Mouse (Mus musculus): ENCODE data around the gene 1500009L16Rik.

Gene 1500009L16Rik

DNA sequence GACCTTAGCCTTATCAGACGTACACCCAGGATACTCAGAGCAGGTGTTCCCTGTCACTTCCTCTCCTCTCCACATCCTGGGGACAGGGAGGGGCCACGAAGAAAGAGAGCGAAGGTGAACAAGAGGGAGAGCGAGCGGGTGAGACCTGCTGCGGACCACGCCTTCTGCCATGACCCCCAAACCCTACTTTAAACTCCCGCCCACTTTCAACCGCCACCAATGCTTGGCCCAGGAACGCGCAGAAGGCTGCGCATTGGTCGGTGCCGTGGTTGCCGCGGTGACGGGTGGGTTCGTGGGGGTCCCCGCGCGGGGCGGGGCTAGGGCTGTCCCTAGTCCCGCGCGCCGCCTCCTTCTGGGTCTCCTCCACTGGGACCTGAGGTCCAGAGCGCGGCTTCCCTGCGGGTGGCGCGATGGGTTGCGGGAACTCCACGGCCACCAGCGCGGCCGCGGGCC lies at the start of gene 1500009L16Rik:
TSS of gene 1500009L16Rik (plus strand) at position 287 of the 453 bp plus-strand sequence.
- DNase-seq (ENCODE audit: low read depth, low spot score): peak; percentile 87

DNA sequence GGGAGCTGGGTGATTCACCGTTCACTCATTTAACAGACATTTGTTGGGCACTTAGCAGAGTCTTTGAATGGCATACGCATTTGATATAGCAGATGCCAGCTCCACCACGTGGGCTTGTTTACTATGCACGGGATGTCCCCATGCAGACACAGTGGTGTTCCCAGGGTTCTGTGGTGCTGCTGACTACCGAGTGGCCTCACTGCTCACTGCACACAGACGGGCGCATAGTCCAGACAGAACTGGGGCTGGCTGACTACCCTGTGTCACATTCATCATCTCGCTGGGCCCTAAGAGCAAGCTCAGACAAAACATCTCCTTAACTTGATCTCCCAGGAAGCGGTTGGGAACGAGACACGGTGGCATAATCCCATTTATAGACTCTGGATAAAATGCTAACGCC lies 41.3 kb upstream of the 1500009L16Rik start:
- no peak for DNase-seq (ENCODE audit: low read depth, low spot score)

DNA sequence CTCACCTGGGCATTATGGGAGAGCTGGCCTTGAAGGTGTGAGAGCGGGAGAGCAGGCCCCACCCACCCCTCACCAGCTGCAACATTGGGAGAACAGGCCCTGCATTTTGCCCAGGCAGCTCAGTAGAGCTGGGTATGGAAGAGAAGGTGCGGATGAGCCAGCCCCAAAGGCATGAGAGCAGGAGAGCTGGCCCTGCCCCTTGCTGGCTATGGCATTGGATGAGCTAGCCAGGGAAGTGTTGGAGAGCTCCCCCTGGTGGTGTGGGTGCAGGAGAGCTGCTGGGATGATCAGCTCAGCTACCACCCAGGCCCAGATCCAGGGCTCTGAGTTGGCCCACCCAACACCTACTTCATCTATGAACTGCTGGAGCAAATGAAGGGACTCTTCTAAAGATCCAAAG lies 34.5 kb upstream of the 1500009L16Rik start:
- DNase-seq (ENCODE audit: low read depth, low spot score): no peak

DNA sequence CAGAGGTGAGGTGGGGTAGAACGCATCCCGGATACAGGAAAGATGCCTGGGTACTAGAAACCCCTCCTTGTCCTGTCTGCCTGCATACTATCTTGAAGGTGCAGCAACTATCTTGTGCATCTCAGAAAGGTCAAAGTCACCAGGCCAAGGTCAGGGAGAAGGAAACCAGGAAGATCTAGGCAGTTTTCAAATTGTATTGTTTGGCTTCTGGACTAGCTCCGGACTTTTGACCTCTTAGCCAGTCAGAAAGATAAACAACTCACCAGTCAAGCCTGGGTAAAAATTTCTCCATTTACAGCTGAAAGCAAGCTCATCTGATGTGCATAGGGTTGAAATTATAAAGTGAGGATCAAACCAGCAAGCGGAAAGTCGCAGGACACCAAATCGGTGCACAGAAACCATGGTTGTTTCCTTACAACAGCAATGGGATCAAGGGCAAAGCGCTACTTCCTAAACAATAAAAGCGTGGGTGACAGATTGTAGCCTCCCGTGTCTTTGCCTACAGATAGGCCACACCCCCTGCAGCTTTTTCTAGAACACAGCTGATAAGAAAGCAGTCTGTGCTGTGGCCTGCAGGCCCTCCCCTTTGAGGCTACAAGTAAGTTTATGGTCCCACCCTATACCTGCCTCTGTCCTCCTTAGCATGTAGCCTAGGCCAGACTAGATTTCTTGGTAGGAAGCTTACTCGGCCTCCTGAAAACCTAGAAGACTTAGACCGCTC lies 30.3 kb upstream of the 1500009L16Rik start:
- DNase-seq (ENCODE audit: low read depth, low spot score): no peak

DNA sequence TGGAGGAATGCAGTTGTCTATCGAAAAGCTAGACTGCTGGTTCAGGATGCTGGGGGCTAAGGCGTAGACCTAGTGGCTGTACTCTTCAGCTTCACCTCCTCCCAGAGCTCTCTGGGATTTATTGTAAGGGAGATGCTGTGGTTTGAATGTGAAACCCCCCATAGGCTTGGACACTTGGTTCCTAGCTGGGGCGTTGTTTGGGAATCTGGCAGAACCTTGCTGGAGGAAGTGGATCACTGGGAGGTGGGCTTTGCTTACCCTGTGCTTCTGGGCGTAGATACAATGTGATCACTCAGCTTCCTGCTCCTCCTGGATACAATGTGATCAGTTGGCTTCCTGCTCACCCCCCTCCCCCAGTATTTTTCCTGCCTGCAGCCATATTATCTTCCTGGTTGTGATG lies 26.4 kb upstream of the 1500009L16Rik start:
- DNase-seq (ENCODE audit: low read depth, low spot score): peak; percentile 38

DNA sequence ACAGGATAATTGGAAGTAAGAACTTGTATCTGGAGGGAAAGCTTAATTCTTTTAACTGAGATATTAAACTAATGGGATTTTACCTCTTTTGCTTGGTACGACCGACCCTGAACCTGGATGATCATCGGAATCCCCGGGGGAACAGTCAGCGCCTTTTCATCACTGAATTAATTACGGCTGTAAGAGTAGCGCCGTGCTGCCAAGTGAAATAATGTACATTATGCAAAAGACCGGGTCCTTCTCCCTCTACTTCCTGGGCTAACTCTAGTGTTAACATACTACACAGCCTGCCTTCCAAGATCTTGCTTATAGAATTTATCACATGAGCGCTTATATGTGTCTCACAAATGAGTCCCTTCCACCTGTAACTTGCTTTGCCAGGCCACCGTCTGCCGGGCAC lies 16.0 kb upstream of the 1500009L16Rik start:
- DNase-seq (ENCODE audit: low read depth, low spot score): no peak

DNA sequence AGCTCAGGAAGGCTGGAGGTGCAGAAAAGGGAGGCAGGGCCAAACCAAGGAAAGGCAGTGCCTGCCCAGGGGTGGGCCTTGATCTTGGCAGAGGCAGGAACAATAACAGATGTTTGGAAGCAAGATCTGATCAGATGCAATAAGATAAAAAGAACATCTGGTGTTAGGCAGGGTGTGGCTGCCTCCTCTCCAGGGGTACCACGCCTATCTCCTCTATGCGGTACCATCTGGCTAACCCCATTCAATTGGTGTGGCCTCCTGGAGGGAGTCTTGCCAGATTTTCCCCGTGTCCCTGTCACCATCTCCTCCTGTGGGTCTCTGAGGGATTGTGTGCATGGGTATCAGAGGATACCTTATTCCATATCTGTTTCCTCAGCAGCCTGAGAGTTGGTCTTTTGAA lies 12.7 kb upstream of the 1500009L16Rik start:
- no peak for DNase-seq (ENCODE audit: low read depth, low spot score)

DNA sequence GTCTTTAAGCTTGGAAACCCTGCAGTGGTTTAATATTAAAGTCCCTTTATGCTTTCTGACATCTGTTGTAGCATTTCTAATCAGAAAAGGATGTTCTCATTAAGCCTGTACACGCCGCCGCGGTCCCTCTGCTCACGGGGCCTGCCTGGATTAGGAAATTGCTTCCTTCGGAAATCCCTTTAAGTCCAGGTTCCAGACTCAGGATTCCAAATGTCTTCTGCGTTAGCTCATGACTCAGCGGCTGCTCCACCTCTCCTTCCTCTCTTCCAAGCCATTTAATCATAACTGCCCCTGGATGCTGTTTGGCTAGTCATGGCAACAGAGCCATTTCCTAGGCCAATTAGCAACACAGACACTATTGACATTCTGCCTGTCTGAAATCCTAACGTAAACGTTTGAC lies 10.9 kb upstream of the 1500009L16Rik start:
- DNase-seq (ENCODE audit: low read depth, low spot score): no peak

DNA sequence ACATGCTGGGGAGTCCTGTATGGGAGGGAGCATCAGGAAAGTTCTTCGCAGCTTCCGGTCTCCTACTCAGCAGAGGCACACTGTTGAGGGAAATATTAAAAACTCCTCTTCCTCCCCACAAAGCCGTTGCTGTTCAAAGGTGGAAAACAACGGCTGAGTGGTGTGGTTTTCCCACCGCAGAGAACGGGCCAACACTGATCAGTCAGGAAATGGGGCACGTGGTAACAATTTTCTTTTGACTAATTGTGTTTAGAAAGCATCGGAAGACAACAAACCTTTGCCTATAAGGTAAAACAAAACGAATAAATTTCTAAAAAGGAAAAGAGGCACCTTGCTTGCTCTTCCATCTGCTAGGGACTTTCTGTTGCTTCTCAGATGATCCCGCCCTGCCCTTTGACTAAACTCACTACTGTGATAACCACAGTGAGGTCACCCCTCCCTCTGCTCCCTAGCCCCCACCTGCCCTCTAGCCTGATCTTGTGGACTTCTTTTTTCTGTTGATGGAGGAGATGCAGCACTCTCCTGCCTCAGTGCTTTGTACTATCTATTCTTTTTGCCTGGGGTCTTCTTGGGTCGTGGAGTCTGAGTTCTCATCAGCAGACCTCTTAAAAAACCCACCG lies 3.7 kb upstream of the 1500009L16Rik start:
- DNase-seq (ENCODE audit: low read depth, low spot score): no peak

DNA sequence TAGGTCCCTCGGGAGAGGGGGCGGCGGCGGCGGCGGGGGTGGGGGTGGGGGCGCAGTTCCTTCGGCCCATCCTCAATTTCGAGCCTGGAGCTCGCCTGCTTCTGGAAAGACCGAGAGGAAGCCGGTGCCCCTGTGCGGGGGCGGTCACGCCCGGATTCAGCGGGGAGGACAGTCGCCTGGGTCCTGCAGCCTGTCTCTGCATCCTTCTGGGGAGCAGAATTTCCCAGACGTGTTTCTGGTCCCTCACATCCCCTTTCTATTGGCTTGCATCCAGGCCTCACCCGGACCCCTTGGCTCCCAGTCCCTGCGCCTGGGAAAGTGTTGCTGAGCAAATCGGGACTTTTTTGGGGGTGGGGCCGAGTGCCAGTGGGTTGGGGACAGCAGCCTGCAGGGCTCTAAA lies 390 bp downstream of the 1500009L16Rik start:
- DNase-seq (ENCODE audit: low read depth, low spot score): no peak

DNA sequence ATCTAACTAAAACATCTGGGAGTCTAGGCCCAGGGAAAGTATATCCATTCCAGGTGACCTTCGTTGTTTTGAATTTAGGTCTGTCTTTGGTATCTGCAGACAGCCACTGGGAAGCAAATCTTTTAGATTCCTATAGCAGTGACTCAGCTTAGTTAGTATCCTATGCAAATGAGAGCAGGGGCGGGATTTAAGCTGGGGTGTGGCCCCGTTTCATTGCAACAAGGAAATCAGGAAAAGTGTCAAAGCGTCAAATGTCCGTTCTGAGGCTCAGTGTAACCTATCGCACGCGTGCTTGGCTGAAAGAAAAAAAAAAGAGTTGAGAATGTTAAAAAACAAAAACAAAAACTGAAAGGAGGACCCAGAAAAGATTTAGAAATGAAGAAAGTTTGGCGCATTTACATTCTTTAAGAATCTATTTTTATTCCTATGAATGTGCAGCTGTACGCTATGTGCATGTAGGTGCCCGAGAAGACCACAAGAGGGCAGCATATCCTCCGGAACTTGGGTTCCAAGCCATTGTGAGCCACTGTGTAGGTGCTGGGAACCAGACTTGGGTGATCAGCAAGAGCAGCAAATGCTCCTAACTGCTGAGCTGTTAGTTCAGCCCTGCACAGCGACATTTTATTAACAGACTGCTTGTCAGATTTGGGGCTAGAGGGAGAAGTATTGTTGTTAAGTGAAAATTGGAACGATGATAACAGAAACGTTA lies 1.8 kb downstream of the 1500009L16Rik start:
- peak; percentile 75 for DNase-seq (ENCODE audit: low read depth, low spot score)

DNA sequence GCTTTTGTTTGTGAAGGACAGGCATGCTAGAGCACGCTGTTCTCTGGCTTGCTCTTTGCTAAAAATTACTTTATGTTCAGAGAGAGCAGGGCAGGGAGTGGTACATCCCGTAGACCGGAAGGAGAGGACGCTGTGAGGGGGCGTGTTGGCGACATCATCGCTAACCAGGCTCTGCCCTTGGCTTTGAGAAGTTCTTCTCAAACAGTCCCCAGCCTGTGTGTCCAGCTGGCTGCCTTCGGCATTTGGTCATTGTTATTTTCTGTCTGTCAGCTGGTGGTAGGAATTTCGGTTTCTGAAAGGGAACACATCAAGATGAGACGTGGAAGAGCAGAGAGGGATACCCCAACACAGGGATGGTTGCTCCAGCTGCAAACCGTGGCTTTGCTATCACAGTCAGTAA lies 3.5 kb downstream of the 1500009L16Rik start:
- no peak for DNase-seq (ENCODE audit: low read depth, low spot score)

DNA sequence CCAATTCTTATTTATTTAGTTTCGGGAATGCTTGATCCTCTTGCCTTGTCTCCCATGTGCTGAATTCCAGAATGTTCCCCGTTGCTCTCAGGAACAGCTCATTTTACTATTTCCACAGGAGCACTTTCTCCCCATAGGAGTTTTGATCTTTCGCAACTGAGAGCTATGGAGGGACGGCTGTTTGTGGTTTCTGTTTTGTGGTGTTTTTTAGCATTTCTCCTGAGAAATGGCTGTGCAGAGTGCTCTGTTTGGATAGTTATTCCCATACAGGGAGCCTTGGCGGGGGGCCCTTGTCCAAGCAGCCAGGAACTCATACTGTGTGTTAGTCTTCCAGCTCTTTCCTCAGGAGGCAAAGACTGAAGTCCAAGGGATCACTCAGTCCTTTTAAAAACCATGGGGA lies 5.2 kb downstream of the 1500009L16Rik start:
- no peak for DNase-seq (ENCODE audit: low read depth, low spot score)

DNA sequence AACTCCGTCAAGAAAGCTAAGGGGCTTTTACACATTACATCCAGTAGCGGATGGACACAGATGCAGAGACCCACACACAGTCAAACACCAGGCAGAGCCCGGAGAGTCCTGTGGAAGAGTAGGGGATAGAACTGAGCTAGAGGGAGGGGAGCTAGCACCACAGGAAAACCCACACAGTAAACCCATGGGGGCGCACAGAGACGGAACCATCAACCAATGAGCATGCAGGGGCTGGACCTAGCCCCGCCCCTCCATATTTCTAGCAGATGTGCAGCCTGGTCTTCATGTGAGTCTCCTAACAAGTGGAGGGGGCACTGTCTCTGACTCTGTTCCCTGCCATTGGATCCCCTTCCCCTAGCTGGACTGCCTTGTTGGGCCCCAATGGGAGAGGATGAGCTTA lies 5.9 kb downstream of the 1500009L16Rik start:
- no peak for DNase-seq (ENCODE audit: low read depth, low spot score)

DNA sequence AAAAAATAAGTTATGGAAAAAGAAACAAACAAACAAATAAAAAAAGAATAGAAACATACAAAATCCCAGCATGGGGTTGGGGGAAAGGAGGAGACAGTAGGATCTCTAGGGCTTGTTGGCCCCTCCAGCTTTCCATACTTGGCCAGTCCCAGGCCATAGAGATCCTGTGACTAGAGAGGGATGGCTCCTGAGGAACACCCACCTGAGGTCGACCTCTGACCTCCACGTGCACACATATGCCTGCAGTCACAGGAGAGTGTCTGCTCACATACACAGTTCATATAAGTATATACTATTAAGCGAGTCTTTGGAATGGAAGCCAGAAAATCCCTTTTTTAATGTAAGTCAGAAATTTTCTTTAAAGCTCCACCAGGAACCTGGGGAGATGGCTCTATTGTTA lies 6.4 kb downstream of the 1500009L16Rik start:
- no peak for DNase-seq (ENCODE audit: low read depth, low spot score)

DNA sequence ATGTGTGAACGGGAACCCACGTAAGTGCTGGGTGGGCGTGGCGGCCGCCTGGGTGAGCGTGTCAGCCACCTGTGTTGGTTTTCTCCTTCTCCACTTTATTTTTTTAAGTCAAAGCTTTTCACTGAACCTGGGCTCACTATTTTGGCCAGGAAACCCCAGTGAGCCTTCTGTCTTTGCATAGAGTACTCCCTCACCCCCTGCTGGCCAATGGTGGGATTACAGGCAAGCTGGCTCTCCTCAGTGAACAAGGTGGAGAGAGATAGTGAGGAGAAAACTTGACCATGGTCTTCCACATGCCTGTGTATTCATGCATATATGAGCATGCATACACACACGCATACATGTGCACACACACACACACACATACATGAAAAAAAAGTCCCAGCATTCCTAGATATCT lies 6.8 kb downstream of the 1500009L16Rik start:
- DNase-seq (ENCODE audit: low read depth, low spot score): peak; percentile 75

DNA sequence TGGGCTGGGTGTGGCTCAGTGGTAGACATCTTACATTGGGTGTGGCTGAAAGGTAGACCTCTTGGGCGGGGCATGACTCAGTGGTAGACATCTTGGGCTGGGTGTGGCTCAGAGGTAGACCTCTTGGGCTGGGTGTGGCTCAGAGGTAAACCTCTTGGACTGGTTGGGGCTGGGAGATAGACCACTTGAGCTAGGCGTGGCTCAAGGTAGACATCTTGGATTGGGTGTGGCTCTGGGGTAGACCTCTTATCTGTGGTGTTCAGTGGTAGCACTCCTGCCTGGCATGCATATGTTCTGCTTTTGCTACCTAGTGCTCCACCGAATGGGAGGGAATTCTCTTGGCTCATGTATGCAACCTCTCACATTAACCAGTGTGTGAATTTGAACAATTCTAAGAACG lies 11.1 kb downstream of the 1500009L16Rik start:
- DNase-seq (ENCODE audit: low read depth, low spot score): peak; percentile 67

DNA sequence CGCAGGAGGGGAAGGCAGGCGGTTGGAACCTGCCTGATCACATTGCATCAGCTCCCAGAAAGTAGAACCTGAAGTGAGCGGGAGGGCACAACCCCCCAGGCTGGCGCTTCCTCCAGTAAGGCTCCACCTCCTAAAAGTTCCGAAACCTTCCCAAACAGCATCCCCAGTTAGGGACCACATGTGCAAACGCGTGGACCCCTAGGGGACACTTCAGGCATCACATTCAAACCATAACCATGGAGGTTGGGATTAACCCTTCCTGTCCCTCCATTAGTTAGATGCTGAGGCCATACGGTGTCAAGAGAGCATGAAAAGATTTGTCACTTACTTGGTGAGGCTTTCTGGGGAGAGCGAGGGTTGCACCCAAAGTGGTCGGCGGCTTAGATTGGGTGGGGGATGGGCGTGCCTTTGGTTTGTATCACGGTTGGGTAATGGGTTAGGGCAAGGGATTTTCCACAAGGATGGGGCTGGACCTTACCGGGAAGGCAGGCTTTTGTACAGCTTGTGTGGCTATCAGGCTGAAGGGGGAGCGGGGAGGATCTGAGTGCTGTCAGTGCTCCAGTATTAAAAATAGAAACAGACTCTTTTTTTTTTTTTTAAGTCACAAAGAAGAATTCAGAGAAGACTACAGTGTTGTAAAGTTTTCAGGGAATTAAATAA lies 16.5 kb downstream of the 1500009L16Rik start:
- peak; percentile 72 for DNase-seq (ENCODE audit: low read depth, low spot score)

DNA sequence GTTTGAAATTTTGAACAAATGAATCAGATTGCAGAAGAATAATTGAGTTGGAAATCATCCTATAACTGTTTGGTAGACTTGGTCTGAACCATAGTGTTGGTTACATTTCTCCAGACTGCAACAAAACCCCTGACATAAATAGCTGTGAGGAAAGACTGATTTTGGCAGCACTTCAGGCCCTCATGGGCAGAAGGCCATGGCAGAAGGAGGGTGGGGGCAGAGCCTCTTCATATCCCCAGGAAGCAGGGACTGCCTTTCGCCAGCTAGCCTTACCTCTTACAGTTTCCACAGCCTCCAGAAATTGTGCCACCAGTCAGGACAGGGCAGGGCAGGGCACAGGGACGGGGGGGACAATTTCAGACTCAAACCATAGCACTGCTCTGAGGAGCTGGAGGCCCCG lies 22.0 kb downstream of the 1500009L16Rik start:
- no peak for DNase-seq (ENCODE audit: low read depth, low spot score)

DNA sequence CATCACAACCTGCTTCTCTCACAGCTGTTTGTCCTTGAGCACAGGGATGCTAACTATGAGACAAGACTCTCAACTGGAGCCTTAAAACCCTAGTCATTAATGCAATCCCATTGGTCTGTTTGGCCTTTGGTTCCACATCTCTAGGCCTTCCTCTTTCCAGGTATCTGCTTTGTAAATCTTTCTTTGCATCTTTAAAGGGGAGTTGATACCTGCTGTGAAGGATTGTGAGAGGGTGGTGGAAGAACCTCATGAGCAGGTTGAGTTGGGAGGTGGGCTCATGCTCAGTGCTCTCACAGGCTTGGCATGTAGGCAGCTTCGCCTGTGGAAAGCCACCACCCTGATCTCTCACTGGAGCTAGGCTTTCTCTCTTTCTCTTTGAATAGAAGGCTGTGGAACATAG lies 30.4 kb downstream of the 1500009L16Rik start:
- peak; percentile 37 for DNase-seq (ENCODE audit: low read depth, low spot score)

DNA sequence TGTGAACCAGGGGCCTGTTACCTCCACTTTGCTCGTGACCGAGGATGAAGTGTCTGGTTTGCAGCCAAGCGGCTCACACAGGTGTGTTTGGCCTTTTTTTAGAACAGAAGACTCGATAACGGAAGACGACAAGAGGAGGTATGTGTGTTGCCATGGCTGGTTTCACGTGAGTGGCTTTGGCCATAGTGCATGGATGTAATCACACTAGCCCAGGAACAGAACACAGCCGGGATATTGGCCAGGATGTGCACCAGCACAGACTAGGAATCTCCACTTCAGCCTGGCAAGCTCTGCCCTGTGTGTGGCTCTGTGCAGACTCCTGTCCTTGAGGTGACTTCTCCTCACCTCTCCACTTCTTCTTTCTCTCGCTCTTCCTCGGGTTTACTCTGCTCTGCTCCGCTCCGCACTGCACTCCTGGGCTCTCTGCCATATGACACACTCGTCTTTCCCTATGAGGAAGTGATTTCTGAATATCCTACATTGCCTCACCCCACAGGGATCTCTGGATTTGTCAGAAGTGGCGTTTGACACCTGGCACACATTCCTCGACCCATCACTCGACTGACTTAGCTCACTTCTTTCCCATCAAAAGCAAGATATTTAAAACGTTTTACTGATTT lies 34.8 kb downstream of the 1500009L16Rik start:
- no peak for DNase-seq (ENCODE audit: low read depth, low spot score)

DNA sequence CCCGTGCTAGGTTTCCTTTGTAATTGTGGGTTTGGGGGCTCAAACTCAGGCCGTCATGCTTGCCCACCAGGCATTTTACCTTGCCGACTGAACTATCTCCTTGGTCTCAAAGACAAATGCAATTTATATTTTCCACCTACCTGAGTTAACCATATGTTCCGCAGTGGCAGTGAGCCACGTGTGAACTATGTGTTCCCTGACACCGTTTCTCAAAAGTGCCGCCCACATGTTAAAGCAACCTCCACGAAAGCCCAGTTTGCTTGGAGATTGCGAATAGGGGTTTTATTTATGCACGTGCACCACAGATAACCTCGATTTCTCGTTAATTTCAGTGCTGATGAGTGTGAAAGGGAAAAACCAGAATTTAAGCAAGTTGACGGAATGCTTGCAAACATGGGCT lies 36.1 kb downstream of the 1500009L16Rik start:
- DNase-seq (ENCODE audit: low read depth, low spot score): no peak

Data from ES-CJ7 (cell line).